Mouse (Mus musculus) heart, embryonic 14.5 days (tissue): ENCODE results near the gene Mgat1. TPM values are rescaled to one million over a fixed set of nuclear protein-coding genes. Genes with fewer than 3 reads are reported as not detected.
"Not testable (repeated sequence)": the region's sequence is repeated elsewhere in the genome, so short reads cannot be mapped to it uniquely, and the experiment has no call there.

ENCODE experiments used
- ATAC-seq: fragments of 200-750 bp; cut with Nextera tagmentation; 2 replicates; pipeline ENCODE4 v1.8.0; 2017; ENCODE audit warnings: low read depth, moderate TSS enrichment; ENCODE audit not compliant: insufficient number of reproducible peaks, insufficient read depth, low FRiP score
- H3K27ac ChIP-seq, 2 experiments: fragments of 200-500 bp in 1 of 2; fragments of 300-500 bp in 1 of 2; sonication (generic) in 1 of 2; replicated peaks in 1 of 2; 2 replicates each; pipeline ENCODE4 v1.5.1; 2012 to 2014; ENCODE audit warnings: low read depth in 2 of 2, low read length in 2 of 2, control low read depth in 1 of 2, mild to moderate bottlenecking in 1 of 2, mixed read lengths in 1 of 2; ENCODE audit not compliant: control insufficient read depth in 1 of 2, insufficient read depth in 1 of 2
- H3K27me3 ChIP-seq: fragments of 300-500 bp; sonication (generic); 2 replicates; pipeline ENCODE4 v1.6.1; 2014; ENCODE audit warnings: mild to moderate bottlenecking, low read length, control low read depth; ENCODE audit not compliant: control insufficient read depth, insufficient read depth
- H3K36me3 ChIP-seq: fragments of 300-500 bp; sonication (generic); 2 replicates; pipeline ENCODE4 v1.6.1; 2014; ENCODE audit warnings: mild to moderate bottlenecking, control low read depth, low read length, mixed read lengths; ENCODE audit not compliant: control insufficient read depth, insufficient read depth
- H3K4me1 ChIP-seq, 2 experiments: fragments of 200-500 bp in 1 of 2; fragments of 300-500 bp in 1 of 2; sonication (generic) in 1 of 2; 2 replicates each; pipeline ENCODE4 v1.6.1; 2012 to 2014; ENCODE audit warnings: low read length in 2 of 2, control low read depth in 1 of 2, mixed read lengths in 1 of 2; ENCODE audit not compliant: control insufficient read depth in 2 of 2, insufficient read depth in 2 of 2
- H3K4me2 ChIP-seq: fragments of 300-500 bp; sonication (generic); 2 replicates; pipeline ENCODE4 v1.6.1; 2014; ENCODE audit warnings: mild to moderate bottlenecking, low read length
- H3K4me3 ChIP-seq, 2 experiments: fragments of 200-500 bp in 1 of 2; fragments of 300-500 bp in 1 of 2; sonication (generic) in 1 of 2; 2 replicates each; pipeline ENCODE4 v1.5.1; 2012 to 2014; ENCODE audit warnings: low read length in 2 of 2, mild to moderate bottlenecking in 2 of 2, control low read depth in 1 of 2, low read depth in 1 of 2, moderate library complexity in 1 of 2; ENCODE audit not compliant: control insufficient read depth in 1 of 2, insufficient read depth in 1 of 2
- H3K9ac ChIP-seq: fragments of 300-500 bp; sonication (generic); 2 replicates; pipeline ENCODE4 v1.6.1; 2014; ENCODE audit warnings: mild to moderate bottlenecking, low read length
- H3K9me3 ChIP-seq: fragments of 300-500 bp; sonication (generic); 2 replicates; pipeline ENCODE4 v1.6.1; 2016; ENCODE audit warnings: low read length, control low read depth; ENCODE audit not compliant: control insufficient read depth
- WGBS: fragments of 180-500 bp; shearing (Covaris S2); extraction: QIAGEN DNeasy Blood & Tissue Kit; methylation state at CpG from one replicate; pipeline ENCODE4 v1.1.7; 2014; 5-methylcytosine and 5-hydroxymethylcytosine counted together
- polyA plus RNA-seq: library from polyadenylated mRNA; unstranded; fragments of >200 nt; fragmentation: Nextera tagmentation; extraction: Ambion mirVana; gene quantifications from 2 replicates; pipeline ENCODE4 v1.2.1, GENCODE M21; 2014

Gene Mgat1
- polyA plus RNA-seq: 38.3 and 43.5 TPM in 2 replicates

- Histone ChIP-seq H3K36me3 (no peaks in the 10 kb centered on the region), H3K27me3 (no peaks in the 10 kb centered on the region)
- WGBS: under 1% methylated on average over 57 of the region's 60 CpGs
Observed at GRCm38 (mm10) chr11:49243727-49244594, at the start of gene Mgat1. Gene Mgat1, plus strand, starts transcription at chr11:49244191.

GRCm38 (mm10) chr11:49194771-49195170 is 49.2 kb upstream of the Mgat1 start:
- not testable (repeated sequence) for H3K9me3 ChIP-seq, H3K27ac ChIP-seq, H3K27me3 ChIP-seq, H3K4me2 ChIP-seq, H3K9ac ChIP-seq, H3K4me3 ChIP-seq, H3K36me3 ChIP-seq, H3K4me1 ChIP-seq, ATAC-seq
- WGBS: 96% methylated on average over 9 of the region's 9 CpGs

More at GRCm38 (mm10) chr11:49243727-49244594, at the start of gene Mgat1:
- H3K4me3 ChIP-seq: peak within 1 kb of the TSS; percentile 56 to 93
- H3K4me2 ChIP-seq: peak within 1 kb of the TSS; percentile 85
- no peaks in the 10 kb centered on the region for H3K9me3 ChIP-seq
- peak; percentile 94 for ATAC-seq
- peak within 1 kb of the TSS; percentile 94 to 97 for H3K27ac ChIP-seq
- peaks cover 11 to 25% of the 10 kb centered on the region in 2 experiments for H3K4me1 ChIP-seq
- H3K9ac ChIP-seq: peak within 1 kb of the TSS; percentile 74

- Histone ChIP-seq H3K4me3 (no peak overlapping the region), H3K36me3 (no peaks in the 10 kb centered on the region), H3K27ac (peak overlapping the region; percentile 1 to 10; a peak in 1 of 4 replicates), H3K27me3 (no peaks in the 10 kb centered on the region), H3K4me1 (no peaks in the 10 kb centered on the region), H3K9me3 (no peaks in the 10 kb centered on the region), H3K9ac (no peak overlapping the region), H3K4me2 (no peak overlapping the region)
- ATAC-seq: no peak
- 74% methylated on average over 7 of the region's 7 CpGs for WGBS
Observed at GRCm38 (mm10) chr11:49195819-49196322, 48.1 kb upstream of the Mgat1 start.

GRCm38 (mm10) chr11:49200666-49201065 is 43.3 kb upstream of the Mgat1 start:
- no peaks in the 10 kb centered on the region for H3K36me3 ChIP-seq
- no peaks in the 10 kb centered on the region for H3K27me3 ChIP-seq
- ATAC-seq: no peak
- H3K4me3 ChIP-seq: no peak overlapping the region
- H3K4me2 ChIP-seq: no peak overlapping the region
- no peak overlapping the region for H3K27ac ChIP-seq
- peaks cover 2 to 11% of the 10 kb centered on the region in 2 experiments; a peak in 3 of 4 replicates for H3K4me1 ChIP-seq
- no peak overlapping the region for H3K9ac ChIP-seq
- H3K9me3 ChIP-seq: no peaks in the 10 kb centered on the region

DNA sequence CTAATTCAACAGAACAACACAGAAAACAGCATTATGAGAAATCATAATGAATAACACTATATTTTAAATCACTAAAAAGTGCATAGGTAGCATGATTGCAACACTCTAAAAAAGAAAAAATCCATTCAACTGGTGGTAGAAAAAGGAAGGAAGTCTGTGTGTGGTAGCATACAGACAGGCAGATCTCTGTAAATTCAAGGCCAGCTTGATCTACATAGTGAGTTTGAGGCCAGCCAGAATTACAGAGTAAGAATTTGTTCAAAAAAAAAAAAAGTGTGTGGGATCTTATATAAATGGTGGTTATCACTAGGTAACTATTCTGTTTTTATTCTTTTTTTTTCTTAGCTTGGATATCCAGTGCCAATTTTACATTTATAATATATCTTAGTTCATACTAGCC is 42.8 kb upstream of the Mgat1 start:
- H3K36me3 ChIP-seq: 0 out of 2 replicates have a peak, but pooled peaks cover under 1% of the 10 kb centered on the region
- H3K4me2 ChIP-seq: no peak overlapping the region
- no peaks in the 10 kb centered on the region for H3K9me3 ChIP-seq
- no peak overlapping the region for H3K4me3 ChIP-seq
- H3K27ac ChIP-seq: no peak overlapping the region
- H3K4me1 ChIP-seq: peaks cover 2 to 11% of the 10 kb centered on the region in 2 experiments; a peak in 3 of 4 replicates
- H3K27me3 ChIP-seq: no peaks in the 10 kb centered on the region
- H3K9ac ChIP-seq: no peak overlapping the region
- ATAC-seq: no peak

GRCm38 (mm10) chr11:49202071-49202470 is 41.9 kb upstream of the Mgat1 start:
- peak overlapping the region; percentile 84 to 98; a peak in 3 of 4 replicates for H3K4me3 ChIP-seq

DNA sequence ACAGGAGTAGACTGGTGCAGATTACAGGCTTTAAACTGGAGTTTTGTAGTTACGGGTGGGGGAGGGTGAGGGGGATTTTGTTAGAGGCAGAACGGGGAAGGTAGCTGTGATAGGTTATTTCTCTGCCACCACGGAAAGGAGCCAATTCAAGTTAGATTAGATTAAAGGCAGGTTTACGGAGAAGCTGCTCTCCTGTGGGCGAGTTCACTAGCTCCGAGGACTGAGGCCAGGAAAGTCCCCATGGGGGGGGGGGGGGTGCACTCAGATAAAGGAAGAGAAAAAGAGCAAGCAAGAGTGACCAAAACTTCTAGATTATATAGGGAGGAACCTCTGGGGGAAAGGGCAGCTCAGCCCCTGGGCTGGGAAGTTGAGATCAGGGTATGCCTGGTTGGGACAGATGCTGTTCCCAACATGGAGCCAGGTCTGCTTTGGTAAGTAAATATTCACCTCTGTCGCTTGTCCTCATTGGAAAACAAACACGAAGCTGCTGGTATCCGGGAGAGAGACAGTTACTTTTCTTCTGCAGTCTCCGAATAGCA is 41.4 kb upstream of the Mgat1 start:
- peak overlapping the region; percentile 93 for H3K4me2 ChIP-seq
- no peak for ATAC-seq
- peaks cover 12% of the 10 kb centered on the region for H3K36me3 ChIP-seq
- peak overlapping the region; percentile 84 to 98 for H3K4me3 ChIP-seq
- no peaks in the 10 kb centered on the region for H3K9me3 ChIP-seq
- H3K27me3 ChIP-seq: no peaks in the 10 kb centered on the region
- H3K27ac ChIP-seq: peak overlapping the region; percentile 99 to 100
- 2% methylated on average over 10 of the region's 10 CpGs for WGBS
- H3K9ac ChIP-seq: peak overlapping the region; percentile 98
- H3K4me1 ChIP-seq: peaks cover 2 to 14% of the 10 kb centered on the region in 2 experiments; a peak in 3 of 4 replicates

More at GRCm38 (mm10) chr11:49202071-49202470, 41.9 kb upstream of the Mgat1 start:
- WGBS: 43% methylated on average over 2 of the region's 2 CpGs
- Histone ChIP-seq H3K27me3 (no peaks in the 10 kb centered on the region), H3K27ac (peak overlapping the region; percentile 99 to 100), H3K4me1 (peaks cover 2 to 11% of the 10 kb centered on the region in 2 experiments; a peak in 3 of 4 replicates), H3K36me3 (peaks cover 8% of the 10 kb centered on the region), H3K4me2 (peak overlapping the region; percentile 93), H3K9me3 (no peaks in the 10 kb centered on the region), H3K9ac (peak overlapping the region; percentile 98)
- ATAC-seq: no peak
